Mouse (Mus musculus): ENCODE measurements at regions not wholly inside any gene's neighbourhood (a gene's known extent, or its start where the extent isn't known, plus 50 kb on each side); places are given as distances from the start of the nearest gene placed in this dataset.

GRCm38 (mm10) chr11:20985771-20986170, 105.3 kb upstream of the Peli1 start:
- no peak for TF ChIP-seq POLR2A (IDR thresholded peaks at IDR 0.05; ENCODE audit: borderline replicate concordance, extremely low read depth, insufficient read depth, insufficient read length)
- H3K4me2 ChIP-seq (replicated peaks; ENCODE audit: low read depth, low read length, severe bottlenecking): no peak overlapping the region
- no peak overlapping the region for H3K4me3 ChIP-seq (replicated peaks; ENCODE audit: low read length)
- no peak overlapping the region for H3K27ac ChIP-seq (replicated peaks; ENCODE audit: low read depth, low read length)
- H3K27me3 ChIP-seq (ENCODE audit: control insufficient read depth, insufficient read depth, low read length): no peaks in the 10 kb centered on the region
- H3K9ac ChIP-seq (ENCODE audit: low read depth, low read length, severe bottlenecking): no peak overlapping the region
- DNase-seq (ENCODE audit: low spot score) (no peak), ATAC-seq (ENCODE audit: low FRiP score, low read depth) (no peak)
- 0 out of 2 replicates have a peak, but pooled peaks cover 3% of the 10 kb centered on the region for H3K4me1 ChIP-seq (ENCODE audit: control insufficient read depth, insufficient read depth, low read length)
- H3K9me3 ChIP-seq (ENCODE audit: control insufficient read depth, low read length): no peaks in the 10 kb centered on the region
- no peaks in the 10 kb centered on the region for H3K36me3 ChIP-seq (ENCODE audit: control insufficient read depth, insufficient read depth, low read length)
- WGBS: 68% methylated on average over 4 of the region's 4 CpGs

DNA sequence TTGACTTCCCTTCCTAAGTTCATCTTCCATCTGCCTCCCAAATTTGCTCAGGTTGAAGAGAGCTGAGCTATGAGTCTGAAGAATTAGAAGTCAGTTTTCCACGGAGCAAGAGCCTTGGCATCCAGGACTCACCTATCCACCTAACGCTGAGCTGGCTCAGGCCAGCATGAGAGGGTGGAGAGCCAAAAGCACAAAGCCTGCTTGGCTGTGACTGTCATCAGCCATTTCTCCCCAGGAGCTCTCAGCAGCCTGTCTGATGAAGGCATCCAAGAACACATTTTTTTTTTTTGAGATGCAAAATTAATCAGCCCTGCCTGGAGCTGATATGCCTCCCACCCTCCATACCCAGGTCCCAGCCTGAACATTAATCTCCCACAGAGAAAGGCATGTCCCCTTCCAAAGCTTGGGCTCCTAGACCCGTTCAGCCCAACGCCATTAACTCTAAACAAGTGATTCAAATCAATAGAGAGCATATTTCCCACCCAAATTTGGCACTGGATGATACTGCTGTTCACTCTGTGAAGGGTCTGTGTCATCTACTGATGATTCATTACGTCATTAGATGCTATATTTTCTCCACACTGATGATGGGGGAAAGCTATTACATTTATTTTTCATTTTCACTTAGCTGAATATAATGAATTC, 103.8 kb upstream of the Peli1 start:
- ATAC-seq (ENCODE audit: low FRiP score, low read depth) (no peak), DNase-seq (ENCODE audit: low spot score) (no peak)
- H3K4me2 ChIP-seq (replicated peaks; ENCODE audit: low read depth, low read length, severe bottlenecking): no peak overlapping the region
- no peak for TF ChIP-seq POLR2A (IDR thresholded peaks at IDR 0.05; ENCODE audit: borderline replicate concordance, extremely low read depth, insufficient read depth, insufficient read length)
- H3K9ac ChIP-seq (ENCODE audit: low read depth, low read length, severe bottlenecking): no peak overlapping the region
- H3K36me3 ChIP-seq (ENCODE audit: control insufficient read depth, insufficient read depth, low read length): no peaks in the 10 kb centered on the region
- H3K4me1 ChIP-seq (ENCODE audit: control insufficient read depth, insufficient read depth, low read length): 0 out of 2 replicates have a peak, but pooled peaks cover 3% of the 10 kb centered on the region
- H3K9me3 ChIP-seq (ENCODE audit: control insufficient read depth, low read length): no peaks in the 10 kb centered on the region
- no peak overlapping the region for H3K27ac ChIP-seq (replicated peaks; ENCODE audit: low read depth, low read length)
- H3K27me3 ChIP-seq (ENCODE audit: control insufficient read depth, insufficient read depth, low read length): no peaks in the 10 kb centered on the region
- 71% methylated on average over 5 of the region's 5 CpGs for WGBS
- H3K4me3 ChIP-seq (replicated peaks; ENCODE audit: low read length): no peak overlapping the region

DNA sequence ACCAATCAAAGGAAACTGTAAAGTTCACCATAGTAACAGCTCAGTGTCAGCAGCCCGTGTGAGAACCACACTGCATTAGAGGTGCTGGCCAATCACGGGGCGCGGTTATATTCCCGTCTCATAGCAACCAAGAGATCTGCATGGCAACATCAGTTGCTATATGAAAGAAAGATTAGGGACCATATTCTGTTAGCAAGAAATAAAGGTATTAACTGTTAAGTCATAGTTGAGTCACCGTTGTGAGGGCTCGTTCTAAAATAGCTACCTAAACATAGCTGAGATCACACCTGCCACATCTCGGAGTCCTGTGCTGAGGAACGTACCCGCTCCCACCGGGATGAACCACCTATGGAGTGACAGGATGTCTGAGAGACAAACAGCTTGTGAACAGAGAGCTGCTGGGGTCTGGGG, 103.2 kb upstream of the Peli1 start:
- H3K4me2 ChIP-seq (replicated peaks; ENCODE audit: low read depth, low read length, severe bottlenecking): no peak overlapping the region
- no peak for DNase-seq (ENCODE audit: low spot score)
- no peak for TF ChIP-seq POLR2A (IDR thresholded peaks at IDR 0.05; ENCODE audit: borderline replicate concordance, extremely low read depth, insufficient read depth, insufficient read length)
- H3K36me3 ChIP-seq (ENCODE audit: control insufficient read depth, insufficient read depth, low read length): no peaks in the 10 kb centered on the region
- H3K27ac ChIP-seq (replicated peaks; ENCODE audit: low read depth, low read length): no peak overlapping the region
- no peaks in the 10 kb centered on the region for H3K9me3 ChIP-seq (ENCODE audit: control insufficient read depth, low read length)
- 0 out of 2 replicates have a peak, but pooled peaks cover 3% of the 10 kb centered on the region for H3K4me1 ChIP-seq (ENCODE audit: control insufficient read depth, insufficient read depth, low read length)
- no peak for ATAC-seq (ENCODE audit: low FRiP score, low read depth)
- no peak overlapping the region for H3K4me3 ChIP-seq (replicated peaks; ENCODE audit: low read length)
- no peak overlapping the region for H3K9ac ChIP-seq (ENCODE audit: low read depth, low read length, severe bottlenecking)
- 85% methylated on average over 11 of the region's 11 CpGs for WGBS
- no peaks in the 10 kb centered on the region for H3K27me3 ChIP-seq (ENCODE audit: control insufficient read depth, insufficient read depth, low read length)

DNA sequence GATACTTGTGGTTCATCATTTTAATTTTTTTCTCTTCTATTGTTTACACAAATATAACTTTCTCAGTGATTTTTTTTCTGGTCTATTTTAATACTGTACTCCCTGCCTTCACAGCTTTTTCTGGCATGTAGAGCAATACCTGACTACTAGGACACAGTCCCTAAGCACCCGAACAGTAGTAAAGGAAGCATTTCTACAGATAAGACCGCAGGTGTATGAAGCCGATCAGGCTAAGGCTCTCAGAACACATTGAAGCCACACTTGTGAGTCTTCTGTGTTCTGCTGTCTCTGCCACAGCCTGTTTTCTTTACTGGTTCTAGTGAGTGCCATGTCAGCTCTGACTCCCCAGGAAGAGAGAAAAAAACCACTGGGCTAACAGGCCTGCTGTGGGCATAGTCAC, 102.2 kb upstream of the Peli1 start:
- Histone ChIP-seq H3K9me3 (ENCODE audit: control insufficient read depth, low read length) (no peaks in the 10 kb centered on the region), H3K4me1 (ENCODE audit: control insufficient read depth, insufficient read depth, low read length) (0 out of 2 replicates have a peak, but pooled peaks cover 3% of the 10 kb centered on the region), H3K36me3 (ENCODE audit: control insufficient read depth, insufficient read depth, low read length) (no peaks in the 10 kb centered on the region), H3K9ac (ENCODE audit: low read depth, low read length, severe bottlenecking) (no peak overlapping the region), H3K27ac (replicated peaks; ENCODE audit: low read depth, low read length) (no peak overlapping the region), H3K4me3 (replicated peaks; ENCODE audit: low read length) (no peak overlapping the region), H3K4me2 (replicated peaks; ENCODE audit: low read depth, low read length, severe bottlenecking) (no peak overlapping the region), H3K27me3 (ENCODE audit: control insufficient read depth, insufficient read depth, low read length) (no peaks in the 10 kb centered on the region)
- DNase-seq (ENCODE audit: low spot score) (no peak), ATAC-seq (ENCODE audit: low FRiP score, low read depth) (no peak)
- no peak for TF ChIP-seq POLR2A (IDR thresholded peaks at IDR 0.05; ENCODE audit: borderline replicate concordance, extremely low read depth, insufficient read depth, insufficient read length)
- 89% methylated on average over 3 of the region's 3 CpGs for WGBS

DNA sequence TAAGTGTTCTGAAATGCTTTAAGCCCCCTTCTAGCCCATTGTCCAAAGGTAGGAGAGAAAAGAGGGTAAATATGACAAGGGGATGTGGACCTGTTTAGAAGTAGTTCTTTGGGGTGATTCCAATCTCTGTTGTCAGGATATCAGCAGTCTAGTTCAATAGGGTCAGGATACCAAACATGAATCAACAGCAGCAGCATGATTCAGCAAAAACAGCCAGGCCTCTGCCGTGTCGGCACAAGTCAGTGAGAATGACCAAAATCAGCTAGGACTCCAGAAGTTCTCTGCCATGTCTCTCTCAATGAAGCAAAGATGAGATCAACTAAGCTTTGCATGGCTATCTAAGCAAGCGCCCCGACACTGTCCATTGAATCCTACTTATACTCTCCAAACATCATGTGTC, 97.5 kb upstream of the Peli1 start:
- no peaks in the 10 kb centered on the region for H3K36me3 ChIP-seq (ENCODE audit: control insufficient read depth, insufficient read depth, low read length)
- no peak overlapping the region for H3K9ac ChIP-seq (ENCODE audit: low read depth, low read length, severe bottlenecking)
- no peak overlapping the region for H3K4me3 ChIP-seq (replicated peaks; ENCODE audit: low read length)
- no peak overlapping the region for H3K27ac ChIP-seq (replicated peaks; ENCODE audit: low read depth, low read length)
- DNase-seq (ENCODE audit: low spot score) (no peak), ATAC-seq (ENCODE audit: low FRiP score, low read depth) (no peak)
- H3K4me1 ChIP-seq (ENCODE audit: control insufficient read depth, insufficient read depth, low read length): no peaks in the 10 kb centered on the region
- 93% methylated on average over 4 of the region's 4 CpGs for WGBS
- H3K9me3 ChIP-seq (ENCODE audit: control insufficient read depth, low read length): no peaks in the 10 kb centered on the region
- no peaks in the 10 kb centered on the region for H3K27me3 ChIP-seq (ENCODE audit: control insufficient read depth, insufficient read depth, low read length)
- H3K4me2 ChIP-seq (replicated peaks; ENCODE audit: low read depth, low read length, severe bottlenecking): no peak overlapping the region
- TF ChIP-seq POLR2A (IDR thresholded peaks at IDR 0.05; ENCODE audit: borderline replicate concordance, extremely low read depth, insufficient read depth, insufficient read length): no peak

All from limb, embryonic 14.5 days (tissue).